Mouse (Mus musculus): ENCODE data around the gene Gm11111. TPM values are rescaled to one million over a fixed set of nuclear protein-coding genes. Genes with fewer than 3 reads are reported as not detected.

Gm11111 gene
- not detected in 2 replicates for polyA plus RNA-seq (2012; ENCODE audit: low replicate concordance)

GRCm38 (mm10) chr5:98552395-98552794, at the start of gene Gm11111:
Gene Gm11111, plus strand, starts transcription at chr5:98552695.

Other genes with a start within 250 kb of the Gm11111 start
- gene Cfap299, start 223.4 kb upstream of the Gm11111 start, polyA plus RNA-seq (2012; ENCODE audit: low replicate concordance), result not detected in 2 replicates